Mouse (Mus musculus): ENCODE results near the gene Lta. TPM values are rescaled to one million over a fixed set of nuclear protein-coding genes. Genes with fewer than 3 reads are reported as not detected.

The Lta gene
- 0.14 TPM for polyA plus RNA-seq (2021)

DNA sequence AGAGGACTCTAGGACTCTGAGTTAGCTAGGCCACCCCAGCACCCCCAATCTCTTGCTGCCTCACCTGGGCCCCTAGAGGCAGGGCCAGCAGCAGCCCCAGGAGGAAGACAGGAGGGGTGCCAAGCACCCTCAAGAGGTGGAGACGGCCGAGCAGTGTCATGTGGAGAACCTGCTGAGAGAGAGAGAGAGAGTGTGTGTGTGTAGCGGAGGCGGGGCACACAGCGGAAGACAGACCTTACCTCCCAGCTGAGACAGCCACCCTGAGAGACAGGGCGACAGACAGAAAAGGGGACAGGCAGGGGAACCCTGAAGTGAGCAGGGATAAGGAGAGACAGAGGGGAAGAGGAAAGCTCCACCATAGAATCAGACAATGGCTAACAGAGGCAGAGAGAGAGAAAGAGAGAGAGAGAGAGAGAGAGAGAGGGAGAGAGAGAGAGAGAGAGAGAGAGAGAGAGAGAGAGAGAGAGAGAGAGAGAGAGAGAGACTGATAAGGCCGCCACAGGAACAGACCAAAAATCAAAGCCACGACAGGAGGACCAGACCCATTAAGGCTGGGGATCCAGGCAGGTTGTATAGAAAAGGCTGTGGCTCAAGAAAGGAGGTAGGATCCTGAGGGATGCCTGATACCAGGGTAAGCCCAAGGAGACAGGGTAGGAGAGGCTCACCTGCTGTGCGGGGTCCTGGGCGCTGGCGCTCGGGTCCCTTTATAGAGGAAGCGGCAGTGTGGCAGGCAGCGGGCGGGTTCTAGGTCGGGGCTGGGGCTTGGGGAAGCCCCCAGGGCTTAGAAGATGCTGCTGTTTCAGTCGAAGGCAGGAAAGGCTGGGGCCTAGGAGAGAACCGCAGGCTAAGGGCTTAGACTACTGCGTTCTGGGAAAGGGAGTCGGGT, at the start of gene Lta:
Lta (minus strand) TSS at position 858 of the 886 bp plus-strand sequence.
- CTCF ChIA-PET, result no interaction called here
- TF ChIP-seq CTCF (IDR thresholded peaks at IDR 0.05), result no peak
- ATAC-seq (no peak), DNase-seq (ENCODE audit: low read depth, low spot score) (no peak)
- no peaks in the 10 kb centered on the region for H3K27me3 ChIP-seq
- in situ Hi-C loops (cut with MboI; ENCODE audit: low pct_unique_long_range_greater_than_20kb), result no loop called here
- POLR2A ChIA-PET, result interaction anchor here (0.6 kb wide), 1 partner anchor 35 kb away, joined by 3 read pairs; no protein-coding TSS in a partner anchor

DNA sequence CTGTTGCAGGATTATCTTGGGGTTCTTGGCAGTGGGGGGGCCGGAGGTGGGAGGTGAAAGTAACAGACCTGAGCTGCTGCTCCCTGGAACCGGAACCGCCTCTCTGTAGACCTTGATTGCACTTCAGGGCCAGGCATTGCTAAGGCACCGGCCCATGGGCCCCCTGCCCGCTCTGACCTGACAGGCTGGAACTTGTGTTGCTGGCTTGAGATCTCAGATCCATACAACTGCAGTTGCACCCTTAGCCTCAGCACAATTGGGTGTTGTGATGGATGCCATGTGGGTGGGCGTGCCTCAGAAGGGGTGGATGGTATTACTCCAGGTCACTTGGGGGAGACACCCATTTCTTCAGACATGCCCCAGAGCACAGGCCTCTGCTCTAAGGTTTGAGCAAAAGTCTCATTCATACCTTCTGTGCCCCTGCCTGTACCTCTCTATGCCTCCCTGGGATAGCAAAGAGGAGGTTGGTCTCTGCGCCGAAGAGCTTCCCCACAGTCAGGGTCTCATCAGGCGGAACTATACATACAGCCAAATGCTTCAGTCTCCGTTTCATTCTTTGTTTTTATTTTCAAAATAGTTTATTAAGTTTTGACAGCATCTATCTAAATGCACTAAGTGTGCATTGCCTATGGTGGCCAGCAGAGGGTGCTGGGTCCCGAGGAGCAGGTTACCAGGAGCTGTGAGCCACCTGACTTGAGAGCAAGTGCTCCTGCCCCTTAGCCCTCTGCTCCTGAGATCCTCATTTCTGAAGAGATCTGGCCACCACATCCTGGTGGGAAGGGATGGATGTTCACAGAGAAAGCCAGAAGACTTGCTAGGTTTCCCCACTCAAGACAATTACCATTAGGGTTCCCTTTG, 49.3 kb upstream of the Lta start:
- peak; percentile 88 for TF ChIP-seq CTCF (IDR thresholded peaks at IDR 0.05)
- H3K27me3 ChIP-seq, result no peaks in the 10 kb centered on the region
- ATAC-seq, result no peak
- POLR2A ChIA-PET, result interaction anchor here (0.6 to 0.9 kb wide), 4 partner anchors 9 to 20 kb away, joined by 3 to 5 read pairs (median 4); no protein-coding TSS in a partner anchor
- CTCF ChIA-PET, result interaction anchor here (1.0 to 6.3 kb wide), 4 partner anchors 10 to 24 kb away, joined by 3 to 58 read pairs (median 18); partner anchors contain the start of gene Ddx39b
- no peak for DNase-seq (ENCODE audit: low read depth, low spot score)
- in situ Hi-C loops (cut with MboI; ENCODE audit: low pct_unique_long_range_greater_than_20kb), result no loop called here

DNA sequence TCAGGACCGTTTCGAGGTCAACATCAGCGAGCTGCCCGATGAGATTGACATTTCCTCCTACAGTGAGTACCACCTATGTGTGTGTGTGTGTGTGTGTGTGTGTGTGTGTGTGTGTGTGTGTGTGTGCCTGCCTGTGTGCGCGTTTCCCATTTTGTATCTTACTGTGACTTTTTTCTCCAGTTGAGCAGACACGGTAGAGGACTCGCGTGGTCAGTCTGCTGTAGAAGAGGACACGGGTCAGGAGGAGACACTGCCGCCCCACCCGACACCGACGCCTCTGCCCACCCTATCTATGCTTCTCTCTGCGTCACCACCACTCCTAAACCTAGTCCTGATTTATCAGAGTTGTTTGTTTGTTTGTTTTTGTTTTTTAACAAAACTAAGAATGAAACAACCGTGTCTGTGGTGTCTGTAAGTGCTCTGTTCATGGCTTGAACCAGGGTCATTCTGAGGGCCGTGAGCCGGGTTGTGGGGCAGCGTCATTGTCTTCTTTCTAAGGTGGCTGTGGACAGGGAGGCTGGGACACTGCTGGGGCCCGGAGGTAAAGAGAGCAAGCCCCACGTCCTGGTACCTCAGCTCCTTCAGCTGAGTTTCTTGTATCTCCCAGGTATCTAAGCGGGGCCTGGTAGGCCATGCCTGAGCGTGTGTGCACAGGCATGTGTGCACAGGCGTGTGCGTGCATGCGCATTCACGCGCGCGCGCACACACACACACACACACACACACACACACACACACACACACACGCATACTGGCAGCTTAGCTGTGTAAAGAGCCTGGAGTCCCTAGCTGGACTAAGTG, 48.3 kb upstream of the Lta start:
- ChIA-PET POLR2A (interaction anchor here (0.6 to 4.5 kb wide), 4 partner anchors 8 to 39 kb away, joined by 3 to 21 read pairs (median 4); partner anchors contain the start of gene Ddx39b), CTCF (interaction anchor here (2.3 to 6.3 kb wide), 2 partner anchors 9 to 22 kb away, joined by 8 to 58 read pairs; partner anchors contain the start of gene Ddx39b)
- H3K27me3 ChIP-seq, result no peaks in the 10 kb centered on the region
- in situ Hi-C loops (cut with MboI; ENCODE audit: low pct_unique_long_range_greater_than_20kb), result no loop called here
- no peak for TF ChIP-seq CTCF (IDR thresholded peaks at IDR 0.05)
- DNase-seq (ENCODE audit: low read depth, low spot score), result no peak
- no peak for ATAC-seq

DNA sequence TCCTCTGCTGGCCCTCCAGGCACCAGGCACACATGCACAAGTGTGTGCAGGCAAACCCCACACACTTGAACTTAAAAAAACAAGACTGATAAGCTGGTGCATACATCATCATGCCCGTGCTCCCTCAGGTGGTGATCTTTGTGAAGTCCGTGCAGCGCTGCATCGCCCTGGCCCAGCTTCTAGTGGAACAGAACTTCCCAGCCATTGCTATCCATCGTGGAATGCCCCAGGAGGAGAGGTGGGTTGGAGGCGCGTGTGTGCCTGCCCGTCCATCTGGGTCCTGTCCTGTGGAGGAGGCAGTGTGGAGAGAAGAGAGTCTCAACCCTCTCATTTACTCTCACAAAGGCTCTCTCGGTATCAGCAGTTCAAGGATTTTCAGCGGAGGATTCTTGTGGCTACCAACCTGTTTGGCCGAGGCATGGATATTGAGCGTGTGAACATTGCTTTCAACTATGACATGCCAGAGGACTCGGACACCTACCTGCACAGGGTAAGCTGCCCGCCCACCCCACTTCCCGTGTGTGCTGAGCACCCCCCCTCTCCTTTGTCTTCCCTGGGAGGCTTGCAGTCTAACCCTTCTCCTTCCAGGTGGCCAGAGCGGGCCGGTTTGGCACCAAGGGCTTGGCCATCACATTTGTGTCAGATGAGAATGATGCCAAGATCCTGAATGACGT, 47.6 kb upstream of the Lta start:
- in situ Hi-C loops (cut with MboI; ENCODE audit: low pct_unique_long_range_greater_than_20kb), result no loop called here
- CTCF ChIA-PET, result no interaction called here
- no peak for TF ChIP-seq CTCF (IDR thresholded peaks at IDR 0.05)

DNA sequence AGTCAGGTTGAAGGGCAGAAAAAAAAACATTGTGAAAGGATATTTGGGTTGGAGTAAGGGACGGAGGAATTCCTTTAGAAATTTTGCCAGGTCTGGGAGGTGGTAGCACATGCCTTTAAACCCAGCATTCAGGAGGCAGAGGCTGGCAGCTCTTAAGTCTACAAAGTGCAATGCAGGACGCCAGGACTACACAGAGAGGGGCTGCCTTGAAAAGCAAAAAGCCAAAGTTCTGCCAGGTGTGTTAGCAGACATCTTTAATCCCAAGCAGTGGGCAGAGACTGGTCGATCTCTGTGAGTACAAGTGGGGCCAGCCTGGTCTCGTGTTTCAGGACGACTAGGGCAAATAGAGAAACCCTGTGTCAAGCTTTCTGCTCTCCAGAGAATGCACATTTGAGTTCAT, 46.8 kb upstream of the Lta start:
- DNase-seq (ENCODE audit: low read depth, low spot score) (no peak), ATAC-seq (no peak)
- in situ Hi-C loops (cut with MboI; ENCODE audit: low pct_unique_long_range_greater_than_20kb), result no loop called here
- ChIA-PET POLR2A (interaction anchor here (4.5 kb wide), 1 partner anchor 11 kb away, joined by 21 read pairs; the partner anchor contains the start of gene Ddx39b), CTCF (interaction anchor here (0.8 kb wide), 1 partner anchor 18 kb away, joined by 3 read pairs; no protein-coding TSS in a partner anchor)
- no peaks in the 10 kb centered on the region for H3K27me3 ChIP-seq
- TF ChIP-seq CTCF (IDR thresholded peaks at IDR 0.05), result no peak

More for the DNA sequence above, 47.6 kb upstream of the Lta start:
- ATAC-seq, result no peak
- DNase-seq (ENCODE audit: low read depth, low spot score), result no peak
- H3K27me3 ChIP-seq, result no peaks in the 10 kb centered on the region
- POLR2A ChIA-PET, result interaction anchor here (1.0 to 4.5 kb wide), 2 partner anchors 12 to 39 kb away, joined by 3 to 21 read pairs; partner anchors contain the start of gene Ddx39b

DNA sequence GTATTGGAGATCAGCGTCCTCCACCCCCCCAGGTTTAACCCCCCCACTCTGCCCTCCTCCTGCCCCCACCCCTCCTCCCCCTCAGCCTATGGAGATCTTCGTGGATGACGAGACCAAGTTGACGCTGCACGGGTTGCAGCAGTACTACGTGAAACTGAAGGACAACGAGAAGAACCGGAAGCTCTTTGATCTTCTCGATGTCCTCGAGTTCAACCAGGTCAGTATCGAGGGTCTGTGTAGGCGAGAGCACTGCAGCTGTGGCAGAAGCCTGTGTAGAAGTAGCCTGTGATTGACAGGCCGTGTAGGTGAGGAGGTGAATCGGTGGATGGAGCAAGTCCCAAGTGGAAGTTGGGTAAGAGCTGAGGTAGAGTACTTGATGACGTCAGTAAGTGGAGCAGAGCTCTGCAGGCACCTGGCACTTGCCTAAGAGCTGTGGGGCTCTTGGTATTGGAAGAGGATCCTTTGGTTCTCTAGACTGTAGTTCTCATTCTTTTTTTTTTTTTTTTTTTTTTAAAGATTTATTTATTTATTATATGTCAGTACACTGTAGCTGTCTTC, 46.1 kb upstream of the Lta start:
- no peak for DNase-seq (ENCODE audit: low read depth, low spot score)
- CTCF ChIA-PET, result interaction anchor here (0.8 kb wide), 1 partner anchor 18 kb away, joined by 3 read pairs; no protein-coding TSS in a partner anchor
- H3K27me3 ChIP-seq, result no peaks in the 10 kb centered on the region
- ATAC-seq, result no peak
- POLR2A ChIA-PET, result interaction anchor here (4.5 kb wide), 1 partner anchor 10 kb away, joined by 21 read pairs; the partner anchor contains the start of gene Ddx39b
- in situ Hi-C loops (cut with MboI; ENCODE audit: low pct_unique_long_range_greater_than_20kb), result no loop called here
- TF ChIP-seq CTCF (IDR thresholded peaks at IDR 0.05), result no peak

DNA sequence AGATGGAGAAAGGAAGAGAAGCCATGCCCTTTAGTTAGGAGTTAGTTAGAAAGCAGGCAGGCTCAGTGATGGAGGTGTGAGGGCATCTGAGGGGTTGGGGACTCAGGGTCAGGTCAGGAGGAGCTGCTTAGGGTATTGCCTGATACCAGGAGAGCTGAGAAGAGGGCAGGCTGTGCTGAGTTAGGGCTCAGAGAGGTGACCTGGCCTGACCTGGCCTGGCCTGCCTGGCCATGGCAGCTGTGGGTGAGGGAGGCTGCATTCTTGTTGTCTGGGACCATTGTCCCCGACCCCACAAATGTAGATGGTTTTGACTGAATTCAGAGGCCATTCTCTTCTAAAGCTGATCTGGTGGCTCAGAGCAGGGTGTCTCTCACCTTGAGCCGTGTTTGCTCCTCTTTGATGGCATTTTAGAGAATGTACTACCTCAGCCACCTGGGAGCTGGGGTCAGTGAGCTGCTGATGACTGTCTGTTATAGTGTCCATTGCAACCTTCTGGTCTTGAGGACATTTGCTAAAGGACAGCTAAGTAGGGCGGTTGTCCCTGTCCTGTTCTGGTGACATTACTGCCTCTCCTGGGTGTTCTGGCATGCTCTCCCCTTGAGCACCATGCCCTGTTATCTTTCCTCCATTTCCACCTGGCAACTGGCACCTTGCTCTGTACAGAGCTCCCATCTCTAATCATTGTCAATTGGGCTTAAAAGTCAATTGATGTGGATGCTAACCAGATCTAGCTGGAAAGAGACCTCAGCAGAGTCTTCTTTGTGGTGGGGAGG, 45.4 kb upstream of the Lta start:
- ChIA-PET POLR2A (interaction anchor here (4.5 kb wide), 1 partner anchor 9 kb away, joined by 21 read pairs; the partner anchor contains the start of gene Ddx39b), CTCF (no interaction called here)
- H3K27me3 ChIP-seq, result no peaks in the 10 kb centered on the region
- ATAC-seq (no peak), DNase-seq (ENCODE audit: low read depth, low spot score) (no peak)
- no peak for TF ChIP-seq CTCF (IDR thresholded peaks at IDR 0.05)
- in situ Hi-C loops (cut with MboI; ENCODE audit: low pct_unique_long_range_greater_than_20kb), result no loop called here

DNA sequence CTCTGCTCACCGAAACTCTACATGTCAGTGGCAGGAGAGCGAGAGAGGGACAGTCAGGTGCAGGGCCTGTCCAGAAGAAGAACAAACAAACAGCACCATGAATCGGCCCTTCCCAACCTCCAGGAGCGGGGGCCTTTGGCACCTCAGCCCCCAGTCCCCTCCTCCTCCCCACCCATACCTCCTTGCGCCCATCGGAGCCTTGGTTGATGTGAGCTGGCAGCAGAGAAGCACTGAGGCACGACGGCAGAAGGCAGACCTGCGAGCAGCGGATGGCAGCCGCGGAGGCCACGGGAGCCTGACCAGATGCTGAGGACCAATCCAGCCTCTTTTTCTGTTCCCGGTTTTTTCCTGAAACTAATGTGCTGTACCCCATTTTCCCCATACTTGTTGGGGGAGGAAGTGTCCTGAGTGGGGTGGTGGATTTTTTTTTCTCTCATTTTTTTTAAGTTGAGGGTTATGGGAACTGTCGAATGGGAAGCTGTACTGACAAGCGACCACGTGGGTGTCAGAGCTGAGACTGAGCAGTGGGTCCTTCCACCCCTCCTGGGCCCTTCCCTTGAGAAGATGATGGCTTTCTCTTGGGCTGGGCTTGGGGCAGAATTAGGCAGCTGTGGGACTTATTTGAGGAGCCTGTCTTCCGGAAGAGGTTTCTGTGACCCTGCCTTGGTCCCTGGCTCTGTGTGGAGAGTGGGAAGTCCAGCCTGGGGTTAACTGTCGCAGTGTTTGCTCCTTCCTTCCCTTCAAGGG, 44.5 kb upstream of the Lta start:
- in situ Hi-C loops (cut with MboI; ENCODE audit: low pct_unique_long_range_greater_than_20kb), result loop anchor here (10.0 kb wide), 1 partner anchor 405 kb away; no protein-coding TSS in a partner anchor
- H3K27me3 ChIP-seq, result no peaks in the 10 kb centered on the region
- DNase-seq (ENCODE audit: low read depth, low spot score), result no peak
- ChIA-PET POLR2A (interaction anchor here (4.5 kb wide), 1 partner anchor 8 kb away, joined by 21 read pairs; the partner anchor contains the start of gene Ddx39b), CTCF (no interaction called here)
- no peak for ATAC-seq
- TF ChIP-seq CTCF (IDR thresholded peaks at IDR 0.05), result no peak
